Mouse (Mus musculus) heart, postnatal 0 days (tissue): ENCODE results near the gene Mb. TPM values are rescaled to one million over a fixed set of nuclear protein-coding genes. Genes with fewer than 3 reads are reported as not detected.

Experiments used
- ATAC-seq: fragments of 200-750 bp; cut with Nextera tagmentation; 2 replicates; pipeline ENCODE4 v1.8.0; 2017; ENCODE audit warnings: low read depth, moderate number of reproducible peaks, moderate library complexity; ENCODE audit not compliant: insufficient read depth
- DNase-seq: peaks from one replicate; pipeline ENCODE4 v3.0.0-alpha.2; 2016; ENCODE audit warnings: low spot score
- H3K27ac ChIP-seq: fragments of 300-500 bp; sonication (generic); 2 replicates; pipeline ENCODE4 v1.5.1; 2014; ENCODE audit warnings: low read depth, mild to moderate bottlenecking
- H3K27me3 ChIP-seq: fragments of 300-500 bp; sonication (generic); 2 replicates; pipeline ENCODE4 v1.6.1; 2014; ENCODE audit warnings: low read length, mixed read lengths; ENCODE audit not compliant: control insufficient read depth, insufficient read depth
- H3K36me3 ChIP-seq: fragments of 300-500 bp; sonication (generic); replicated peaks from 2 replicates; pipeline ENCODE4 v1.6.1; 2014; ENCODE audit warnings: low read length, mixed read lengths; ENCODE audit not compliant: control insufficient read depth, insufficient read depth
- H3K4me1 ChIP-seq: fragments of 300-500 bp; sonication (generic); 2 replicates; pipeline ENCODE4 v1.6.1; 2014; ENCODE audit warnings: antibody characterized with exemption; ENCODE audit not compliant: control insufficient read depth, insufficient read depth
- H3K4me2 ChIP-seq: fragments of 300-500 bp; sonication (generic); 2 replicates; pipeline ENCODE4 v1.6.1; 2014; ENCODE audit warnings: low read depth, mild to moderate bottlenecking, low read length, moderate library complexity
- H3K4me3 ChIP-seq: fragments of 300-500 bp; sonication (generic); 2 replicates; pipeline ENCODE4 v1.5.1; 2014; ENCODE audit warnings: low read depth, low read length
- H3K9ac ChIP-seq: fragments of 300-500 bp; sonication (generic); replicated peaks from 2 replicates; pipeline ENCODE4 v1.6.1; 2014; ENCODE audit warnings: low read depth, low read length, mixed read lengths
- H3K9me3 ChIP-seq: fragments of 300-500 bp; sonication (generic); replicated peaks from 2 replicates; pipeline ENCODE4 v1.6.1; 2016; ENCODE audit warnings: low read length; ENCODE audit not compliant: control insufficient read depth
- CTCF ChIP-seq: IDR thresholded peaks from 2 replicates; pipeline ENCODE4 v1.5.1; 2016; ENCODE audit warnings: antibody characterized with exemption, control low read depth, low read depth
- EP300 ChIP-seq: IDR thresholded peaks from 2 replicates; pipeline ENCODE4 v1.6.1; 2016; ENCODE audit warnings: antibody characterized with exemption, low read depth
- WGBS: fragments of 180-500 bp; shearing (Covaris S2); extraction: QIAGEN DNeasy Blood & Tissue Kit; methylation state at CpG from one replicate; pipeline ENCODE4 v1.1.7; 2014; 5-methylcytosine and 5-hydroxymethylcytosine counted together
- polyA plus RNA-seq: library from polyadenylated mRNA; unstranded; fragments of >200 nt; fragmentation: Nextera tagmentation; extraction: Ambion mirVana; gene quantifications from 2 replicates; pipeline ENCODE4 v1.2.1, GENCODE M21; 2015
- total RNA-seq: library from RNA; depleted of rRNA; stranded (reverse); fragments of >200 nt; gene quantifications from 2 replicates; pipeline ENCODE4 v1.2.3, GENCODE M21; 2014; ENCODE audit warnings: low replicate concordance

The Mb gene
- total and polyA plus RNA-seq, 2 experiments from 2014 or later, result 4,151 to 5,889 TPM

DNA sequence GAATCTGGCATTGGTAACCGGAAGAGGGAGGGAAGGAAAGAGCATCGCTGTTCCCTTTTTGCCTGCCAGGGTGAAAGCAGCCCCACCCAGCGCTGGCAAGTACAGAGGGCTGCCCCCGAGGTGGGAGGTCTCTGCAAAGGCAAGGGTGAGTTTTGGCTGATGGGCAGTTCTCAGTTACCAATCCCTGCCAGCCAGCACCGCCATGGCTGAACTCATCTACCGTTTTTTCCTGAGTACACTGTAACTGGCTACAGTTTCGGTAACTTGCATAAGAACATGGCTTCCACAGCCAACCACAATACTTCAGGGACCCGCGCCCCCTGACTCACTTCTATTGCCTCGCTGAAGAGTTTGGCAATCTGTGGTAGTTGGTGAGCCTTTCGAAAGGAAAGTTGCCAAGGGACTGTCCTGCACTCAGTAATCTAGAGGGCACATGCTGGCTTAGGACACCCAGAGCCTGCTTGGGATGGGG, 29.5 kb upstream of the Mb start:
- 79% methylated on average over 11 of the region's 11 CpGs for WGBS
- peaks cover 73% of the 10 kb centered on the region for H3K36me3 ChIP-seq
- no peak for TF ChIP-seq EP300
- TF ChIP-seq CTCF, result no peak
- no peak overlapping the region for H3K9ac ChIP-seq
- H3K27me3 ChIP-seq, result no peaks in the 10 kb centered on the region
- 0 out of 2 replicates have a peak overlapping the region, but pooled peaks have one; percentile 18 for H3K27ac ChIP-seq
- no peak overlapping the region for H3K4me3 ChIP-seq
- H3K4me2 ChIP-seq, result no peak overlapping the region
- ATAC-seq (no peak), DNase-seq (no peak)
- peaks cover 10% of the 10 kb centered on the region; the same call in 1 of the 2 replicates for H3K4me1 ChIP-seq
- H3K9me3 ChIP-seq, result no peaks in the 10 kb centered on the region

DNA sequence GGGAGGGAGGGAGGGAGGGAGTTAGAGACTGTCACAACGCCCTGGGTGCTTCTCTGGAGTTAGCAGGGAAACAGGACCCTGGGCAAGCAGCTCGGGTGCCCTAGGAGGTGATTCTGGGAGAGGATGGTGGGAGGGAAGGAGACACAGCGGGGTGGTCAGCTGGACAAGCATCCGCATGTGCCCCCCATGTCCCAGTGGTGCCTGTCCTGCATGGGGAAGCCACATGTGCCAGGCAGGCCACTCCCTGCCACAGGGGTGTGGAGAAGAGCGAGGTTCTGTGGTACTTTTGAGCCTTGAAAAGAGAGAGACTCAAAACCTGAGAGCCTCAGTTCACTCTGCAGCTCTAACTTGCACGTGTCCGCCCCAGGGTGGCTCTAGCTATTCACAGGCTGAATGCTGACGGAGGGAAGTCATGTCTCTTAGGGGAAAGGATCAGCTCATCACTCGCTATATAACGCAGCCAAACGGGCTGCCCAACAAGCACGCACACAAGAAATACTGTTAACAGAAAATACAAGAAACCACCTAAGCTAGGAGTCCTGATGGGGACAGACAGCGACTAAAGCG, 28.9 kb upstream of the Mb start:
- Histone ChIP-seq H3K4me3 (no peak overlapping the region), H3K27ac (0 out of 2 replicates have a peak overlapping the region, but pooled peaks have one; percentile 15), H3K4me2 (no peak overlapping the region), H3K9me3 (no peaks in the 10 kb centered on the region), H3K9ac (no peak overlapping the region), H3K27me3 (no peaks in the 10 kb centered on the region), H3K36me3 (peaks cover 67% of the 10 kb centered on the region), H3K4me1 (peaks cover 10% of the 10 kb centered on the region; the same call in 1 of the 2 replicates)
- ATAC-seq (no peak), DNase-seq (no peak)
- 82% methylated on average over 14 of the region's 14 CpGs for WGBS
- TF ChIP-seq CTCF (no peak), EP300 (no peak)

DNA sequence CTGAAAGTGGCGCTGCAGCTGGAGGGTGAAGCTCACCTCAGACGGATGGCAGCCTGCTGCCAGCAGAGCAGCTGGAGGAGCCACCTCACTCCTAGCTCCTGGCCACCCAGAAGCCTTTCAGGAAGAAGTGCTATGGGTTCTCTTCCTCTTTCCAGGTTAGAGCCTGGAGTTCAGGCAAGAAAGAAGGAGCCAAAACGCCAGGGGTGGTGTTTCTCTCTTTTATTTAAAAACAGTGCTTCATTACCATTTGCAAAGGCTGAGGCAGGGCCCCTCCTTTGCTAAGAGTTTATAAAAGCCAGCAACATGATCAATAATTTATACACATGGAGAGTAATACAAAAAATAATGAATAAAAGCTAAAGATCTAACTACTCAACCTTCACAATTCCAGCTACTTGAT, 28.3 kb upstream of the Mb start:
- Histone ChIP-seq H3K4me3 (no peak overlapping the region), H3K36me3 (peaks cover 62% of the 10 kb centered on the region), H3K4me1 (peaks cover 10% of the 10 kb centered on the region; the same call in 1 of the 2 replicates), H3K4me2 (no peak overlapping the region), H3K9me3 (no peaks in the 10 kb centered on the region), H3K9ac (no peak overlapping the region), H3K27me3 (no peaks in the 10 kb centered on the region), H3K27ac (no peak overlapping the region)
- TF ChIP-seq CTCF (no peak), EP300 (no peak)
- DNase-seq, result no peak
- WGBS, result 86% methylated on average over 3 of the region's 3 CpGs
- no peak for ATAC-seq

DNA sequence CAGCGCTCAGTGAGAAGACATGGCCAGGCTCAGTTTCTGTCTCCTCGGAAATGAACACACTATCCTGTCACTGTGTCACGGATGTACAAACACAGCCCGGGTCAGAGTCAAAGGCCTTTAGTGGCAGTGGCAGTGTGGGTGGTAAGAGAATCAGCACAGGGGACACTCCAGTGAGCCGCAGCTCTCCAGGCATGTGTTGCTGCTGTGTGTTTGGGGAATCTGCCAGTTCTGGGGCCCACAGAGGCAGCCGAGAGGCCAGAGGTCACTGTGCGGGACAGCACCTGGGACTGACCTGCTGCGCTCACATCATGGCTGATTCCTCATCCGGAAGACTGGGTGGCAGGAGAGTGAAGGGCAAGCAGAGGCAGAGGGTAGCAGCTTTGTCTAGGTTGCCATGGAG, 27.4 kb upstream of the Mb start:
- DNase-seq (no peak), ATAC-seq (no peak)
- Histone ChIP-seq H3K27ac (no peak overlapping the region), H3K4me3 (no peak overlapping the region), H3K4me1 (peaks cover 10% of the 10 kb centered on the region; the same call in 1 of the 2 replicates), H3K27me3 (no peaks in the 10 kb centered on the region), H3K4me2 (no peak overlapping the region), H3K36me3 (peaks cover 55% of the 10 kb centered on the region), H3K9me3 (no peaks in the 10 kb centered on the region), H3K9ac (no peak overlapping the region)
- TF ChIP-seq CTCF, result no peak
- no peak for TF ChIP-seq EP300
- 93% methylated on average over 9 of the region's 9 CpGs for WGBS

GRCm38 (mm10) chr15:77076523-77076922, 26.1 kb upstream of the Mb start:
- no peak for DNase-seq
- no peak for ATAC-seq
- no peak for TF ChIP-seq CTCF
- no peak for TF ChIP-seq EP300

More at GRCm38 (mm10) chr15:77076523-77076922, 26.1 kb upstream of the Mb start:
- no peak overlapping the region for H3K4me2 ChIP-seq
- H3K36me3 ChIP-seq, result peaks cover 41% of the 10 kb centered on the region
- WGBS, result 86% methylated on average over 3 of the region's 3 CpGs
- peaks cover 10% of the 10 kb centered on the region; the same call in 1 of the 2 replicates for H3K4me1 ChIP-seq
- H3K27me3 ChIP-seq, result no peaks in the 10 kb centered on the region
- no peak overlapping the region for H3K27ac ChIP-seq
- no peak overlapping the region for H3K4me3 ChIP-seq
- H3K9ac ChIP-seq, result no peak overlapping the region
- H3K9me3 ChIP-seq, result no peaks in the 10 kb centered on the region
